Mouse (Mus musculus) kidney, adult 2 months (tissue): ENCODE measurements around the gene Galnt16.

Experiments used
- CTCF ChIP-seq: fragments of 200-500 bp; conservative IDR thresholded peaks from 2 replicates; pipeline ENCODE4 v1.5.1; 2011; ENCODE audit warnings: low read depth, mild to moderate bottlenecking, control low read depth, low read length, moderate library complexity, mixed read lengths; ENCODE audit not compliant: insufficient read depth, insufficient read length
- POLR2A ChIP-seq: fragments of 200-500 bp; IDR thresholded peaks from one replicate; pipeline ENCODE4 v1.6.1; 2011; ENCODE audit warnings: low read depth, low read length, control low read depth

- TF ChIP-seq POLR2A (no peak), CTCF (no peak)
These were observed 136.0 kb downstream of the Galnt16 start for GRCm38 (mm10) chr12:80653951-80654658.
